Mouse (Mus musculus) CH12.LX (cell line): ENCODE results near the gene S100a16. TPM values are rescaled to one million over a fixed set of nuclear protein-coding genes. Genes with fewer than 3 reads are reported as not detected.

Source experiments
- polyA plus RNA-seq: library from polyadenylated mRNA; unstranded; fragments of >175 nt; gene quantifications from 2 replicates; pipeline ENCODE4 v1.2.1, GENCODE M21; 2012; ENCODE audit warnings: low read depth; ENCODE audit not compliant: insufficient read length
- total RNA-seq, 2 experiments: library from RNA; depleted of rRNA; stranded (reverse); fragments of 300-350 nt in 1 of 2; fragments of >200 nt in 1 of 2; gene quantifications; 2 replicates each; pipeline ENCODE4 v1.2.3; 2012 to 2014

S100a16 gene
- total and polyA plus RNA-seq, 3 experiments = not detected

Other genes with a start within 250 kb of the S100a16 start
Only the 20 nearest of the 21 such genes appear.
- 2.6 TPM in 2 replicates for gene Slc27a3, start 147.3 kb upstream of the S100a16 start, total RNA-seq (2012; rRNA removed)
- 1.3 and 1.5 TPM in 2 replicates for gene Slc27a3, start 147.3 kb upstream of the S100a16 start, total RNA-seq (2014; rRNA removed)
- 1.6 and 1.9 TPM in 2 replicates for gene Slc27a3, start 147.3 kb upstream of the S100a16 start, polyA plus RNA-seq
- gene Ints3, start 103.6 kb upstream of the S100a16 start, total RNA-seq (2012; rRNA removed) = 30.7 and 36.5 TPM in 2 replicates
- gene Ints3, start 103.6 kb upstream of the S100a16 start, total RNA-seq (2014; rRNA removed) = 20.3 and 20.5 TPM in 2 replicates
- gene Ints3, start 103.6 kb upstream of the S100a16 start, polyA plus RNA-seq = 37.9 and 45.9 TPM in 2 replicates
- gene Npr1, start 71.4 kb upstream of the S100a16 start, total RNA-seq (2012; rRNA removed) = 0.13 TPM in 2 replicates
- gene Npr1, start 71.4 kb upstream of the S100a16 start, total RNA-seq (2014; rRNA removed) = not detected in 2 replicates
- gene Npr1, start 71.4 kb upstream of the S100a16 start, polyA plus RNA-seq = not detected in 2 replicates
- gene Ilf2, start 61.1 kb upstream of the S100a16 start, total RNA-seq (2012; rRNA removed) = 120 and 148 TPM in 2 replicates
- 182 and 208 TPM in 2 replicates for gene Ilf2, start 61.1 kb upstream of the S100a16 start, total RNA-seq (2014; rRNA removed)
- 197 and 199 TPM in 2 replicates for gene Ilf2, start 61.1 kb upstream of the S100a16 start, polyA plus RNA-seq
- 18.4 and 18.9 TPM in 2 replicates for gene Snapin, start 46.2 kb upstream of the S100a16 start, total RNA-seq (2012; rRNA removed)
- gene Snapin, start 46.2 kb upstream of the S100a16 start, total RNA-seq (2014; rRNA removed) = 39.8 and 42.0 TPM in 2 replicates
- gene Snapin, start 46.2 kb upstream of the S100a16 start, polyA plus RNA-seq = 33.0 and 37.8 TPM in 2 replicates
- gene Chtop, start 27.8 kb upstream of the S100a16 start, total RNA-seq (2012; rRNA removed) = 88.5 and 106 TPM in 2 replicates
- 130 and 134 TPM in 2 replicates for gene Chtop, start 27.8 kb upstream of the S100a16 start, total RNA-seq (2014; rRNA removed)
- gene Chtop, start 27.8 kb upstream of the S100a16 start, polyA plus RNA-seq = 126 and 137 TPM in 2 replicates
- 8.9 and 13.2 TPM in 2 replicates for gene S100a1, start 22.9 kb upstream of the S100a16 start, total RNA-seq (2012; rRNA removed)
- 2.6 and 3.8 TPM in 2 replicates for gene S100a1, start 22.9 kb upstream of the S100a16 start, total RNA-seq (2014; rRNA removed)
- 2.7 and 5.0 TPM in 2 replicates for gene S100a1, start 22.9 kb upstream of the S100a16 start, polyA plus RNA-seq
- gene S100a13, start 22.8 kb upstream of the S100a16 start, total RNA-seq (2012; rRNA removed) = 35.5 and 37.1 TPM in 2 replicates
- gene S100a13, start 22.8 kb upstream of the S100a16 start, total RNA-seq (2014; rRNA removed) = 37.1 and 41.6 TPM in 2 replicates
- gene S100a13, start 22.8 kb upstream of the S100a16 start, polyA plus RNA-seq = 19.3 and 22.1 TPM in 2 replicates
- not detected in 2 replicates for gene S100a14, start 10.4 kb upstream of the S100a16 start, total RNA-seq (2012; rRNA removed)
- not detected in 2 replicates for gene S100a14, start 10.4 kb upstream of the S100a16 start, total RNA-seq (2014; rRNA removed)
- gene S100a14, start 10.4 kb upstream of the S100a16 start, polyA plus RNA-seq = not detected in 2 replicates
- not detected in 2 replicates for gene S100a3, start 23.3 kb downstream of the S100a16 start, total RNA-seq (2012; rRNA removed)
- not detected in 2 replicates for gene S100a3, start 23.3 kb downstream of the S100a16 start, total RNA-seq (2014; rRNA removed)
- gene S100a3, start 23.3 kb downstream of the S100a16 start, polyA plus RNA-seq = not detected in 2 replicates
- not detected in 2 replicates for gene S100a2, start 53.0 kb downstream of the S100a16 start, total RNA-seq (2012; rRNA removed)
- not detected in 2 replicates for gene S100a2, start 53.0 kb downstream of the S100a16 start, total RNA-seq (2014; rRNA removed)
- not detected in 2 replicates for gene S100a2, start 53.0 kb downstream of the S100a16 start, polyA plus RNA-seq
- gene Gm42674, start 64.7 kb downstream of the S100a16 start, total RNA-seq (2012; rRNA removed) = not detected in 2 replicates
- gene Gm42674, start 64.7 kb downstream of the S100a16 start, total RNA-seq (2014; rRNA removed) = not detected in 2 replicates
- not detected in 2 replicates for gene Gm42674, start 64.7 kb downstream of the S100a16 start, polyA plus RNA-seq
- 0.76 TPM in 1 of 2 replicates, not detected in the other for gene S100a4, start 66.5 kb downstream of the S100a16 start, total RNA-seq (2012; rRNA removed)
- 1.1 and 1.2 TPM in 2 replicates for gene S100a4, start 66.5 kb downstream of the S100a16 start, total RNA-seq (2014; rRNA removed)
- gene S100a4, start 66.5 kb downstream of the S100a16 start, polyA plus RNA-seq = 0.86 TPM in 1 of 2 replicates, not detected in the other
- gene S100a5, start 71.3 kb downstream of the S100a16 start, total RNA-seq (2012; rRNA removed) = not detected in 2 replicates
- gene S100a5, start 71.3 kb downstream of the S100a16 start, total RNA-seq (2014; rRNA removed) = not detected in 2 replicates
- not detected in 2 replicates for gene S100a5, start 71.3 kb downstream of the S100a16 start, polyA plus RNA-seq
- gene S100a6, start 75.6 kb downstream of the S100a16 start, total RNA-seq (2012; rRNA removed) = not detected in 2 replicates
- gene S100a6, start 75.6 kb downstream of the S100a16 start, total RNA-seq (2014; rRNA removed) = not detected in 2 replicates
- gene S100a6, start 75.6 kb downstream of the S100a16 start, polyA plus RNA-seq = not detected in 2 replicates
- gene S100a7a, start 116.8 kb downstream of the S100a16 start, total RNA-seq (2012; rRNA removed) = not detected in 2 replicates
- not detected in 2 replicates for gene S100a7a, start 116.8 kb downstream of the S100a16 start, total RNA-seq (2014; rRNA removed)
- not detected in 2 replicates for gene S100a7a, start 116.8 kb downstream of the S100a16 start, polyA plus RNA-seq
- not detected in 2 replicates for gene S100a8, start 131.7 kb downstream of the S100a16 start, total RNA-seq (2012; rRNA removed)
- gene S100a8, start 131.7 kb downstream of the S100a16 start, total RNA-seq (2014; rRNA removed) = not detected in 2 replicates
- not detected in 2 replicates for gene S100a8, start 131.7 kb downstream of the S100a16 start, polyA plus RNA-seq
- gene S100a9, start 158.5 kb downstream of the S100a16 start, total RNA-seq (2012; rRNA removed) = not detected in 2 replicates
- gene S100a9, start 158.5 kb downstream of the S100a16 start, total RNA-seq (2014; rRNA removed) = not detected in 2 replicates
- gene S100a9, start 158.5 kb downstream of the S100a16 start, polyA plus RNA-seq = not detected in 2 replicates
- not detected in 2 replicates for gene Pglyrp4, start 189.7 kb downstream of the S100a16 start, total RNA-seq (2012; rRNA removed)
- not detected in 2 replicates for gene Pglyrp4, start 189.7 kb downstream of the S100a16 start, total RNA-seq (2014; rRNA removed)
- gene Pglyrp4, start 189.7 kb downstream of the S100a16 start, polyA plus RNA-seq = not detected in 2 replicates
- gene Gm5849, start 240.6 kb downstream of the S100a16 start, total RNA-seq (2012; rRNA removed) = not detected in 2 replicates
- not detected in 2 replicates for gene Gm5849, start 240.6 kb downstream of the S100a16 start, total RNA-seq (2014; rRNA removed)
- gene Gm5849, start 240.6 kb downstream of the S100a16 start, polyA plus RNA-seq = not detected in 2 replicates